Mouse (Mus musculus) G1E (cell line): ENCODE data around the gene Tnpo1. TPM values are rescaled to one million over a fixed set of nuclear protein-coding genes. Genes with fewer than 3 reads are reported as not detected.

Experiments used
- ATAC-seq: 2 replicates; pipeline ENCODE4 v1.8.0; 2016; ENCODE audit warnings: mild to moderate bottlenecking; ENCODE audit not compliant: insufficient number of reproducible peaks, poor library complexity, low FRiP score, severe bottlenecking; ENCODE audit errors: extremely low read depth
- DNase-seq: peaks from one replicate; pipeline ENCODE4 v3.0.0; 2012; ENCODE audit warnings: low spot score
- H3K27me3 ChIP-seq: 2 replicates; pipeline ENCODE4 v1.6.1; 2012; ENCODE audit warnings: mild to moderate bottlenecking, low read length, inconsistent platforms; ENCODE audit not compliant: insufficient read depth
- H3K36me3 ChIP-seq: replicated peaks from 2 replicates; pipeline ENCODE3; 2012; ENCODE audit warnings: mild to moderate bottlenecking, inconsistent platforms
- H3K4me1 ChIP-seq: 2 replicates; pipeline ENCODE4 v1.6.1; 2012; ENCODE audit warnings: low read depth, low read length, inconsistent platforms, mixed read lengths; ENCODE audit not compliant: insufficient read depth
- H3K4me3 ChIP-seq: 2 replicates; pipeline ENCODE4 v1.5.1; 2012; ENCODE audit warnings: low read depth, mild to moderate bottlenecking, inconsistent platforms, low read length, moderate library complexity, mixed read lengths
- H3K9me3 ChIP-seq: replicated peaks from 2 replicates; pipeline ENCODE4 v1.6.1; 2012; ENCODE audit warnings: inconsistent platforms
- CTCF ChIP-seq: IDR thresholded peaks from 2 replicates; pipeline ENCODE4 v1.5.1; 2012; ENCODE audit warnings: low read depth, low read length, inconsistent platforms, mixed read lengths
- GATA1 ChIP-seq: IDR thresholded peaks from 2 replicates; pipeline ENCODE4 v1.6.1; 2012; ENCODE audit warnings: borderline replicate concordance, low read length, inconsistent platforms, mixed read lengths
- GATA2 ChIP-seq: IDR thresholded peaks from 2 replicates; pipeline ENCODE4 v1.6.1; 2012; ENCODE audit warnings: low read depth, low read length, inconsistent platforms, borderline replicate concordance
- POLR2AphosphoS5 ChIP-seq: IDR thresholded peaks from 2 replicates; pipeline ENCODE4 v1.6.1; 2012; ENCODE audit warnings: low read depth, low read length, inconsistent platforms; ENCODE audit not compliant: insufficient replicate concordance
- TAL1 ChIP-seq: conservative IDR thresholded peaks from 2 replicates; pipeline ENCODE4 v1.6.1; 2012; ENCODE audit warnings: low read depth, low read length, inconsistent platforms, mixed read lengths
- polyA plus RNA-seq: library from polyadenylated mRNA; stranded (reverse); fragments of >175 nt; gene quantifications from 2 replicates; pipeline ENCODE4 v1.2.3, GENCODE M21; 2012
- total RNA-seq, 2 experiments: library from RNA; stranded (forward) in 1 of 2; stranded (reverse) in 1 of 2; fragments of 200-1000 nt in 1 of 2; fragments of >200 nt in 1 of 2; fragmentation: Nextera tagmentation in 1 of 2; gene quantifications; 2 replicates each; pipeline ENCODE4 v1.2.3; 2014 to 2017

The Tnpo1 gene
- total and polyA plus RNA-seq, 3 experiments, result 13.1 to 147 (median 112) TPM

- Histone ChIP-seq H3K4me1 (peaks cover 31% of the 10 kb centered on the region), H3K36me3 (no peaks in the 10 kb centered on the region), H3K9me3 (no peaks in the 10 kb centered on the region), H3K4me3 (peak within 1 kb of the TSS; percentile 86), H3K27me3 (no peaks in the 10 kb centered on the region; the same call in 1 of the 2 replicates)
- TF ChIP-seq POLR2AphosphoS5 (no peak), GATA1 (no peak), TAL1 (no peak), GATA2 (no peak), CTCF (no peak; the same call in 1 of the 2 replicates)
- peak; percentile 77 for DNase-seq
- peak; percentile 83 for ATAC-seq
These were observed 110.9 kb downstream of the Tnpo1 start, which contains the start of gene Fcho2 for GRCm38 (mm10) chr13:98815147-98815785. Gene Fcho2 (minus strand): TSS chr13:98815449.

- Histone ChIP-seq H3K36me3 (no peaks in the 10 kb centered on the region), H3K4me3 (peak overlapping the region; percentile 86), H3K27me3 (no peaks in the 10 kb centered on the region), H3K9me3 (no peaks in the 10 kb centered on the region), H3K4me1 (peaks cover 39% of the 10 kb centered on the region)
- ATAC-seq (no peak), DNase-seq (peak; percentile 20)
- TF ChIP-seq GATA1 (no peak), CTCF (no peak), POLR2AphosphoS5 (no peak), TAL1 (no peak), GATA2 (no peak)
These were observed 111.7 kb downstream of the Tnpo1 start for GRCm38 (mm10) chr13:98814275-98815040.

GRCm38 (mm10) chr13:98813596-98814274, 112.4 kb downstream of the Tnpo1 start:
- DNase-seq (no peak), ATAC-seq (no peak)
- peak overlapping the region; percentile 86 for H3K4me3 ChIP-seq
- H3K36me3 ChIP-seq, result no peaks in the 10 kb centered on the region
- no peaks in the 10 kb centered on the region for H3K9me3 ChIP-seq
- no peaks in the 10 kb centered on the region for H3K27me3 ChIP-seq
- TF ChIP-seq GATA2, result no peak
- peaks cover 41% of the 10 kb centered on the region for H3K4me1 ChIP-seq

GRCm38 (mm10) chr13:98813167-98813566, 113.0 kb downstream of the Tnpo1 start:
- Histone ChIP-seq H3K27me3 (no peaks in the 10 kb centered on the region), H3K4me3 (peak overlapping the region; percentile 37; the same call in 1 of the 2 replicates), H3K36me3 (no peaks in the 10 kb centered on the region), H3K9me3 (no peaks in the 10 kb centered on the region), H3K4me1 (peaks cover 45% of the 10 kb centered on the region)
- ATAC-seq (no peak), DNase-seq (no peak)
- TF ChIP-seq GATA2 (no peak), TAL1 (no peak), GATA1 (no peak), CTCF (no peak)

GRCm38 (mm10) chr13:98812285-98812684, 113.9 kb downstream of the Tnpo1 start:
- H3K4me1 ChIP-seq, result peaks cover 47% of the 10 kb centered on the region
- ATAC-seq, result no peak

GRCm38 (mm10) chr13:98810143-98810542, 116.0 kb downstream of the Tnpo1 start:
- Histone ChIP-seq H3K4me3 (peak overlapping the region; percentile 58; the same call in 1 of the 2 replicates), H3K4me1 (peaks cover 38% of the 10 kb centered on the region), H3K36me3 (peaks cover 2% of the 10 kb centered on the region), H3K9me3 (no peaks in the 10 kb centered on the region), H3K27me3 (no peaks in the 10 kb centered on the region)
- TF ChIP-seq CTCF (no peak), GATA2 (no peak), POLR2AphosphoS5 (no peak), TAL1 (peak; percentile 75), GATA1 (no peak)
- DNase-seq (no peak), ATAC-seq (peak; percentile 68)

More at GRCm38 (mm10) chr13:98812285-98812684, 113.9 kb downstream of the Tnpo1 start:
- DNase-seq, result no peak
- no peak for TF ChIP-seq GATA2
- TF ChIP-seq CTCF, result no peak
- no peak for TF ChIP-seq GATA1
- no peak for TF ChIP-seq POLR2AphosphoS5
- TF ChIP-seq TAL1, result no peak
- Histone ChIP-seq H3K9me3 (no peaks in the 10 kb centered on the region), H3K4me3 (no peak overlapping the region; the same call in 1 of the 2 replicates), H3K27me3 (no peaks in the 10 kb centered on the region), H3K36me3 (no peaks in the 10 kb centered on the region)
